Mouse (Mus musculus) c-Kit-negative CD71-positive TER-119-positive erythroid progenitor cells, embryonic 14.5 days (primary cell): ENCODE measurements at regions not wholly inside any gene's neighbourhood (a gene's known extent, or its start where the extent isn't known, plus 50 kb on each side); places are given as distances from the start of the nearest gene placed in this dataset.

Experiments
- DNase-seq: peaks from one replicate; pipeline ENCODE4 v3.0.0-alpha.2; 2013; ENCODE audit warnings: low read depth, low spot score

DNA sequence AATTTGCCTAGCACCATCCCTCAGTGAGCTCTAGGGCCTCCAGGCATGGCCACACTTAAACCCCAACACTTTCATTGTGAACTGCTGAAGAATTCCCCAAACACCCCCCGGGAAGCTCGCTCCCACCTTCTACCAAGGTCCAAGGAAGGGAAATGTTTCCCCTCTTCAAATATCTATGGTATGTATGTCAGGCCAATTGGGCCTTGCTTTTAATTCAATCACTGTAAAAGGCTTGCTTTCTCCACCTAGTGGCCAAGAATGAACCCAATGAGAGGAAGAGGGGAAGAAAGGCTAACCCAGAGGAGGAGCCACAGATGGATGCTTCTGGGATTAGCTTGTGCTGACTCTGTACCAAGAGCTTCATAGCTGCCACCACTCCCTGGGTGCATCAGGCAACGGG is 336.3 kb upstream of the Tgfbr2 start:
- no peak for DNase-seq

DNA sequence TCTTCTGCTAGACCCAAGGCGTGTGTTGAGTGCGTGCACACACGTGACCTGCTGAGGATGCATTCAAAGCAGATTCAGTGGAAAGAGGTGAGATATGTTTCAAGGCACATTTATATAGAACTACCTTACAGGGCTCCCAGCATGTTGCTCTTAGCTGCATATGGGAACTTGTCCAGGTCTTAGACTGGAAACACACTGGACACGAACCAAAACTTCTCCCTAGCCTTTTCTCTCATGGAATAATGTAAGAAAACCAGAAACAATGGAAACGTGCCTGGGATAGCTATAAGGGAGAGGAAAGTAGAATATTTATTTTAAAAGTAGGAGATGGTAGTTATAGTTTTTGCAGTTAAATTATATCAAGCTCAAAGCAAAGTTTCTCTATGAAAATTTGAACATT is 332.6 kb upstream of the Tgfbr2 start:
- no peak for DNase-seq

DNA sequence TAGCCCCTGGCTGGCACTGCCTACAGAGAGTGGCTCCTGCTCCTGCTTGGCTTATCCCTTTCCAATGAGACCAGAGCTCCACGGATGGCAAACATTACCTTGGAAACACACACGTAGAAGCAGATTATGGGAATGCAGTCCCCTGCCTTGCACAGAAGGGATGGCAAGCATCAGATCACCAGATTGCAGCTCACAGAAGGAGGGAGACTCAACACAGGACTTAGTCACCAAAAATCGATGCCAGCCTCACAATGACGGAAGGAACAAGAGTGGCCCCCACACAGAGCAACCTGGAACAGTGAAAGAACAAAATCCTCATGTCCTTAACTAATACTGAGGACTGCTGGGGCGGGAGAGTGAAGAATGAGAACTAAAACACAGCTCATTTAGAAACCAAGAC is 327.7 kb upstream of the Tgfbr2 start:
- DNase-seq: no peak

DNA sequence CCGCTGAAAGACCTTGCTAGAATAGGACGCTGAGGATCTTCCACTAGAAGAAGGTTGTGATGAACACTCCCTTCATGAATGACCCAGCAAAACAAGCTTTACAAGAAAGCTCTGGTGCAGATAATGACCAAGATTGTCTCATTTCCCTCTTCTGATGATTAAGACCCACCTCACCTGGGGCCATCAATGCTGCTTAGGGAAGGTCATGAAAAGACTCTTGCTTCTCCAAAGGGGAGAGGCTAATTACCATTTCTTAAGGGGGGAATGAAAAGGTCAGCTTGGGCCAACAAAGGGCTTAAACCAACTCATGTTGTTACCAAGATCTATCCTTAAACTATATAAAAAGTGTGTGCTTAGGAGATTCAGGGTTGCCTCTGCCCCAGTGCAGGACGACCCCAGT is 325.8 kb upstream of the Tgfbr2 start:
- DNase-seq: no peak

DNA sequence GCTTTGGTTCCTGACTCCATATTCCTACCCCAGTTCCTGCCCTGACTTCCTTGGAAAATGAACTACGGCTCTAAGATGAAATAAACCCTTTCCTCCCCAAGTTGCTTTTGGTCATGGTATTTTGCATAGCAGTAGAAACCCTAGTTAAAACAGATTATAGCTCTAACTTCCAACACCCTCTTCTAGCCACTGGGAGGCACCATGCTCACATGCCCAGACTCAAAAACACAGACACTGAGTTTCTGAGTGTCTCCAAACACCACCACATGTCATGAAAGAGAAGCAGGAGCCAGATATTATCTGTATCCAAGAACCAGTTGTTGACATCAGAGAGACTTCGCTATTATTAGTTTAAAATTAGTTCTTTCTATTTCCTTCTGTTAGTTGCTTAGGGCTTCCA is 316.1 kb upstream of the Tgfbr2 start:
- no peak for DNase-seq

DNA sequence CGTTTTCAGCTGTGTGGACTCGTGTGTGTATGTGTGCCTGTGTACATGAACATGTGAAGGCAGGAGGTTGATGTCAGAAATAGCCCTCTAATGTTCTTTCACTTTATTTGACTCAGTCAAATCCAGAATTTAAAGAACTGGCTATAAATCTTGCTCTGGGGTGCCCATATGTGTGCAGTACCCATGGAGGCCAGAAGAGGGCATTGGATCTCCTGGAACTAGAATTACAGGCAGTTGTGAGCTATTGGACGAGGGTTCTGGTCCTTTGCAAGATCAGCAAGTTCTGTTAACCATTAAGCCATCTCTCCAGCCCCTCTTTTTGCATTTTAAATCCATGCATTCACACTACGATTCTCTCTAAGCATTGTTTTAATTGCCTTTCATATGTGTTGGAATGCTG is 314.6 kb upstream of the Tgfbr2 start:
- DNase-seq: no peak

DNA sequence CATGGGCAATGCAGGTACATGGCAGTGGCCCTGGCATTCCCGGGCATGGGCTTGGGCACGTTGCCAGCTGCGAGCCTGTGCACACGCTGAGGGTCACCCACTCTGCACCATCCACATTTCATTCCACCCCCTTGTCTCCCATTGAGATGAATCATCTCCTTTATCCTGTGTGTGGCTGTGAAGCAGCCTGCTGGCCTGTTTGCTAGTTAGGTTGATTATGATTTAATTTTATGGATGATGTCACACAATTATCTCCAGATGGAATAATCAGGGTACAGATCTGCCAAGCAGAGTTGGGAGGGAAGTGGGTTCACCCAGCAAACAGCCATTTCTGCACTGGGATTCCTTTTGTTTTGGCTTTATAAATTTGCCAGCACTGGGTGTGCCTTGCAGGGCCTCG is 314.1 kb upstream of the Tgfbr2 start:
- DNase-seq: no peak

DNA sequence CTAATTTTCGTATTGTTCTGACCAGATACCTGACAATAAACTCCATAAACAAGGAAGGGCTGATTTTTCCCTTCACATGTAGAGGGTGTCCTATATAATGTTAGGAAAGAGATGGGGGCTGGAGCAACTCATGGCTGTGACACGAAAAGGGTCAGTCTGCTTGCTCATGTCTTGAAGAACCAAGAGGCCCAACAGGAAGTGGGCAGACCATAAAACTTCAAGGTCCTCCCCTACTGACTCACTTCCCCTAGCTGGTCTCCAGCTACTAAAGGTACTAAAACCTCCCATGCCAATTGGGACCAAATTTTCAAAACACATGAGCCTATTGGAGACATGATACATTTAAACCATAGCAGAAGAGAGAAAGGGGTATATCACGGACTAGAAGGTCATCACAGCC is 302.1 kb upstream of the Tgfbr2 start:
- DNase-seq: no peak

DNA sequence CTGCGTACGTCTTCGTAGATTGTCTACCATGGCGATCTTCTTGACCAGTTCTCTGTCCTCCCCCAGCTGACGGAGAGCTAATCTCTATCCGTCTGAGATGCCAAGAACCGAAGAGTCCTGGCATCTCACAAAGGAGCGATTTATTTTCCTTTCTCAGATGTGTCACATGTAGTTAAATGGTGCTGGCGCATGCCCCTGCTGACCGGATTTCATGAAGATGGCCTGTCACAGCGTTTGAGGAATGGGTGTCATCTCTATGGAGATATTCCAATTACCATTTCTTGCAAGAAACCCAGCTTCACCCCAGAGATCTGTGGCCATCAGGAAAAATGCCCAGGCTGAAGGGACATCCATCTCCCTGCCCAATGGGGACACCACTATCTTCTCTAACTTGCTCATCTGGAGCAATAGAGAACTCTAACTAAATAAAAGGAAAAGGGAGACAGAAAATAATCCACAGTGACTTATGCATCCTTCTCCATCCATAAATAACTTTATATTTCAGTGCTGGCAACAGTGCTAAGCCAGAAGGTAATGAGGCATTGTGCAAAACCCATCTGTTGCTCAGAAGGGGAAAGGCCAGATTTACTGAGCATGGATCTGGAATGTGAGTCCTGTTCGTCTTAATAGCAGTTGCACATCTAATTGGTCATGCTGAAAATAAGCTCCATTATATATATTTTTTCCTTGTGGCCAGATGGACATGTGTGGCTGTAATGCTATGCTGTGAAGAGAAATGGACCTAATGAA is 300.2 kb upstream of the Tgfbr2 start:
- DNase-seq: no peak

DNA sequence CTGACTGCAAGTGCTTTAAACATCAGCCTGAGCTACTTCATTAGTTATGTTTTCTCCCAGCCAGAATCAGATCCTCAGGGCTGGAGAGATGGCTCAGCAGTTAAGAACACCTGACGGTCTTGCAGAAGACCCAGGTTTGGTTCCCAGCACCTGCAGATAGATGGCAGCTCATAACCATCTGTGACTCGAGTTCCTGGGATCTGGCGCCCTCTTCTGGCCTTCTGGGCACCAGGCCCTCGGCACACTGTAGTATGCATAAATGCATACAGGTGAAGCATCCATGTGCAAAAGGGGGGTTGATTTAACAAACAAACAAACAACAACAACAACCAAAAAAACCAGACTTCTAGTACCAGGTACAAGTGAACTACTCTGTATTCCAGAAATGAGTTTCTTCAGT is 297.7 kb upstream of the Tgfbr2 start:
- DNase-seq: no peak

DNA sequence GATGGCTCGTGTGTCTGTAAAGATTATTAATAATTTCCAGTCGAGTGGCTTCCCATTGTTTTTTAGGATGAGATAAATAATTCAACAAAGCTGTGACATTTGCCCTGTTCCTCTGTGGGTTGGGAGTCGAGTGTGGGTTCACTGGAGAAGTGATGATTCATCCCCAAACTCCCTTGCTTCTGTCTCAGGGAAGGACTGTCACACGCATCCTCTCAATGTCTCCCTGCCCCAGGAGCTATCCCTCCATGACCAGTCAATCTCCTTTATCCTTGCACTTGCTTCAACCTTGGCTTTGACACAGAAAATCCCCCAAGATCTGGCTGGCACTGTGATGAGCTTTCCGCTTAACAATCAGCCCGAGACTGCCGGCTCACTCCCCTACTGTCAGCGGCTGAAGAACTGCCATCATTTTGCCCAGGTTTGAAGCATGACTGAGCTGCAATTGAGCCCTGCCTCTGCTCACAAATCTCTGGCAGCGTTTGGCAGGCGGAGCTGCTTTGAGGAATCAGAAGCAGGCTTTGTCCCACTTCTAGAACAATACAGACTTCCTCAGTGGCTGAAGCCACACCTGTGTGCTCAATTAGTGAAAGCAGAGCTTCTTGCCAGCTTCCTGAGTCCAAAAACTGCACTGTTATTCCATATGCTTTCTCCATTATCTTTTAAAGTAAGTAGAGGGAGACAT is 293.6 kb upstream of the Tgfbr2 start:
- DNase-seq: no peak

DNA sequence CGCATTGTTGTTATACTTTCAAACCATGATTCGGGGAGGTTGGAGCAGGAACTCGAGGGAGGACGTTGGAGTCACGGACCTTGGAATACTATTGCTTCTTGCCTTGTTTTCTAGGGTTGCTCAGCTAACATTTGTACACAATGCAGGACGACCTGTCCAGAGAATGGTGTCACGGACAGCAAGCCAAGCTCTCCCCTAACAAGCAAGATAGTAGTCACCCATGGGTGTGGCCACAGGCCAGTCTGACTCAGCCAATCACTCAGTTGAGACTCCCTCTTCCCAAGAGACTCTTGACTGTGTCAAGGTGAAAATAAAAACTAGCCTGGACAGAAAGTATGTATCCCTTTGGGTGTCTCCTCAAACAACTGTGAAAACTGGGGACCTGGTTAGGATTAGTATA is 291.2 kb upstream of the Tgfbr2 start:
- DNase-seq: no peak

DNA sequence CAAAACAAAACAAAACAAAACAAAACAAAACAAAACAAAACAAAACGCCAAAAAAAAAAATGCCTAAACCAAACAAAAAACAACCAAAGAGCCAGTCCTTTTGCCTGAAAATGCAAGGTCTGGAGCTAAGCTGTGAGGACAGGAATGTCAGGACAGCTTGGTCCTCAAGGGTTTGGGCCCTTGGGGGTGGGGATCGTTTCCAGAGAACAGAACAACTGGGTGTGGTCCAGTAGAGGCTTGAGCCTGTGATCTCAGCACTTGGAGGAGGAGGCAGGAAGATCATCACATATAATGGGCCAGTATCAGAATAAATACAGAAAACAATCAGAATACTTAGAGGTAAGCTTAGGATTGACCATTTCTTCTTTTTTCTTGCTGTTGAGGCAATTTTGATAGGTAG is 289.5 kb upstream of the Tgfbr2 start:
- DNase-seq: no peak

DNA sequence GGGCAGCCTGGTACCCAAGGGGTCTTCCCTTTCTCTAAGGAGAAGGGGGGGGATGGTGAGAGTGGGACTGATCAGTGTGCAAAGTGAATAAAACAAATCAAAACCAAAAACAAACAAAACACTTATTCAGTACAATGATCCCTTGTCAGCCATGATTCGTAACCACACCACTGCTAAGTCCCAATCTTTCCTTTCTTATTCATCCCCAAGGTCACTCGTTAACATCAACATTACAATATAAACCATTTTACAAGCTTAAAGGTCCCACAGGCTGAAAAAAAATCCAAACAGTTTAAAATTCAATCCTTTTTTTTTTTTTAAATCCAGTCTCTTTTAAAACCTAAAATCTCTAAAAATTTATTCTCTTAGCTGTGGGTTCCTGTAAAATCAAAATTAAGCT is 287.1 kb upstream of the Tgfbr2 start:
- DNase-seq: no peak

DNA sequence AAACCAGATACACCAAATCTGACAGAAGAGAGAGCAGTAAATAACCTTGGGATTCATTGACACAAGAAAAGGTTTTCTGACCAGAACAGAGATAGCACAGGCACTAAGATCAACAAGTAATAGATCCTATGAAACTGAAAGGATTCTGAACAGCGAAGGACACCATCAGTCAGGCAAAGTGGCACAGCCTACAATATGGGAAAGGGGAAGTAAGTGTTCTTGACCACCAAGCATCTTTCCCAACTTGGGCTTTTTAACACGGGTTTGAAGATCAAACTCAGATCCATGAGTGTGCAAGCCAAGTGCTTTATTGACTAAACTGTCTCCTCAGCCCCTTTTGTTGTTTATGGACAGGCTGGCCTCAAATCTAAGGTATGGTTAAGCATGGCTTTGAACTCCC is 284.9 kb upstream of the Tgfbr2 start:
- no peak for DNase-seq

DNA sequence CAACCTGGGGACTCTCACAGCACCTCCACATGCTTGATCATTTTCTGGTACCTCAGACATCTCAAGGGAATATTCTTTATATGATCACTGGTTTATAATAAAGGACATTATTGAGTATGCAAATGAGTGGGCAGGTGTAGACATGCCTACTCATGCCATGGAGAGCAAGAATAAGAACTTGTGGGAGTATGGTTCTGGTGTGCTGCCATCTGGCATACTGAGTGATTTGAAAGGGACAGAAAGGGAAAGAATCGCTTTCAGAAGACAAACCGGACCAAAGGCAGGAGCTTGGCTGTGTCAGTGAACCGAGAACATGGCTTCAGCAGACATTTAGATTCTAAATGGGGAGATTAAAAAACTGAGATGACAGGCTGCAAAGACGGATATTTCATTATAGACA is 276.9 kb upstream of the Tgfbr2 start:
- no peak for DNase-seq

DNA sequence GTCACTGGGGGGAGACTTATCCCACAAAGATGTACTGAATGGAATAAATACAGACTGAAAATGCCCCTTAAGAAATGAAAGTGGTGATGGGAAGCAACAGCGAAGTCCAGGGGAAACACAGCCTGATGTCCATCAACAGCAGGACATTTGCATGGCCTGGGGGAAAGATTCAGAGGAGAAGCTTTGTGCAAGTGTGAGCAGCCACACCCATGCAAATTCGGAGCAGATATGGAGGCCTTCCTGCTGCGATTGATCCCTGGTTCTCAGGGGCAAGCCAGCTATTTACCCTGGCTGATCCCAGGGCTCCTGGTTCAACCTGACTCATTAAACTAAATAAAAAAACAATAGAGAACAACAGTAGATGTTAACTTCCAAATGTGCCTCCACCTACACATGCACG is 275.7 kb upstream of the Tgfbr2 start:
- DNase-seq: no peak

DNA sequence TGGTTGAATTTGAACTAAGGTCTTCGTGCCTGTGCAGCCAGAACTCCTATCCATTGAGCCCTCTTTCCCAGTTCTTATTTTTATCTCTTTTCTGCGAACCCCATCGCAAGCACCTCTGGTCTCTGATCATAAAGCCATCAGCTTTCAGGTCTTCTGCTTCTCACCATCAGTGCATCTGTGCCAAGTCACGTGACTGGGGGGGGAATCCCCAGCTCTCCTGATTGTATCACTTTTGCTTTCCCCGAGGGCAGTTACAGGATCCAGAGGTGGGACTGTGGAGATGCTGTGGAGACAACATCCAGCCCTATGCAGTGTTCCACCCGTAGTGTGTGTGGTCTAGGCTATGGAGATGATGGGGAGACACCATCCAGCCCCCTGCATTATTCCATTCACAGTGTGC is 272.6 kb upstream of the Tgfbr2 start:
- no peak for DNase-seq

DNA sequence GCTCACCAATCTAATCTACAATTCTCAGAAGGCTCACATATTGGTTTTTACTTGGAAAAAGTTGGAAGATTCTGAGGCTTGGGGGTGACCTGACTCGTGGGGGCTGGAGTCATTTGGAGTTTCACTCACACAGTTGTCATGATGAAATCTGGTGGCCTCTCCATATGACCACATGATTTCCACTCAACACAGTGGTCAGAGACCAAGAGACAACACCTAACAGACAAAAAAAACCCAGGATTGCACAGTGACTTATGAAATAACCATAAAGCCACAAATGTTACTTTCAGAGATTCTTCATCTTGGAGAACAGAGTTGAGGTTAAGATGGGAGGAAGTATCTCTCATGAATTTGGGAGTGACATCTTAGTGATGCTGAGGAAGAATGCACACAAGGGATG is 263.4 kb upstream of the Tgfbr2 start:
- no peak for DNase-seq

DNA sequence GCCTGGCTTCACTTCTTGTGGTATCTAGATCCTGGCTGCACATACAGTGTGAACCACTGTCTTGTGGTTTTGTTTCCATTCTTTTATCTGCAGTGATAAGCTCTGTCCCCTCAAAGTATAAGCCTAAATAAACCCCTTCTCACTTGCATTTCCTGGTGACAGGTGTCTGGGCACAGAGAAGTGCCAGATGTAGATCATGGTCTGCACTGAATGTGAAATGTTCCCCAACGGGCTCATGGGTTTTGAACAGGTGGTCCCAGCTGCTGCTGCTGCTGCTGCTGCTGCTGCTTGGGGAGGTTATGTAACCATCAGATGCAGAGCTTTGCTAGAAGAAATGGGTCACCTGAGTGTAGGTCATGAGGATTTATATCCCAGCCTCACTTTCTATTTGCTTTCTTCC is 259.3 kb upstream of the Tgfbr2 start:
- DNase-seq: no peak

DNA sequence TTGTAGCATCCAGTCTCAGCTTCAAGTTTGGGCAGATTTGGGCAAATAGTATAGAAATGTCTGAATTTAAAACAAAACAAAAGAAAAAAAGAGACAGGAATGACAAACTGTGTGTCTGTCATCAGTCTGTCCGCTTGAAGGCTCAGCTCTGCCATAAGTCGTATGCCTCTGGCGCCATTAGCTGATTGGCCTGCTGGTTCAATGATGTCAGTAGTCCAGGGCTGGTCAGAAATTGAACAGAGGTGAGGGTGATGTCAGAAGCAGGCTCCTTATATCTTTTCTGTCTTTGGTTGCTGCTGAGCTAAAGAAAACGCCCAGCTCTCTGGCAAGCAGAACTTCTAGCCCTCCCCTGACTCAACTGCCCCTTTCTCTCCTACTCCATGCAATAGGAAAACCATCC is 253.9 kb upstream of the Tgfbr2 start:
- no peak for DNase-seq

DNA sequence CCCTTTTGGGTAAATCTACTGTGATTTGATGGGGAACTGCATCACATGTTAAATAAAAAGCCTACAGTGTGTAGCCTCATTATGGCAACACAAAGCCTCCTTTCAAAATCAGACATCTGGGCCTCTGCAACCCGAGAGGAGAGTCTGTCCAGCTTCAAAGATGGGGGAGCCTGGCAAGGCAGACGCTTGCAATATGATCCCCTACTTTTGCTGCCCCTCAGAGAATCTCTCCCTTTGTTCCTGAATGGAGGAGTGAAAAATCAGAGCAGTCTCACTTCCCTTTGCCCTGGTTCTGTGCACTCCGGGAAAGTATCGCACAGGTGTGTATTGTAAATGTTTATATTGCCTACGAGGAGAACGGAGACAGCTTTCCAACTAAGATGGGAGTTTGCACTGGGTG is 253.3 kb upstream of the Tgfbr2 start:
- DNase-seq: no peak

DNA sequence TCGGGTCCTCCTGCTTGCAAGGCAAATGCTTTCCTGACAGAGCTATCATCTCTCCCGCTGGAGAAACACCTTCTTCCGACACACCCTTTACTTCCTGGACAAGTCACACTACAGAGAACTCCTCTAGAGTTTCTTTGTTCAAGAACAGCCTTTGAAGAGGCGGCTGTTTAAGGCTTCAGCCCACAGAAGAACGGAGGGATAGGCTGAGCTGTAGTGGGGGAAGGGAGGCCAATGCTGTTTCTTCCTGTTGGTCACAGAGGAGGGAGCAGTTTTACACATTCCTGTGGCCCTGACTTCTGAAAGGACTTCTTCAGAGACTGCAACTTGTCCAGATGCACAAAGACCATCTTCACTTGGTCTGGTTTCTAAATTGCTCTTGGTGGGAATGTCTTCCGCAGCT is 252.1 kb upstream of the Tgfbr2 start:
- DNase-seq: no peak
